9 mouse cellular contexts compared by ENCODE assay signal in the genomic region with DNA sequence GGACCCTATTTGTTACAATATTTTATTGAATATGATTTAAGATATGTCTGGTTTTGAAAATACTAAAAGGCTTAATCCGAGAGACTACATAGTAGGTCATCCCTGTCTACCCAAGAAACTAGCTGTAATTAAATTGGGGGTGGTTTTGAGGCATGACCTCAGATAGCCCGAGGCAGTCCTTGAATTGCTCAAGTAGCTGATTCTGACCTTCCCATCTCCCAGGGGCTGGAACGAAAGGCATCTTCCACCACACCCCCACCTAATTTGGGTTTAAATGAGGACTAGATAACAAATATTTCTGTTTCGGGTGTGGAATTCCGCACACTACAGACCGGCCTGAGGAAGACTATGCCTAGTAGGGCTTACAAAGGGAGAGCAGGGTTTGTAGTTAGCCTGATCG. TPM values are rescaled to one million over a fixed set of nuclear protein-coding genes. Genes with fewer than 3 reads are reported as not detected.
DNase-seq lines count a peak whose midpoint lies in the region; ATAC-seq and TF ChIP-seq lines count a peak whose summit lies in the region.
"Had no signal": no experiment of that assay in that cellular context is flagged by ENCODE, and none has a peak within 500 bp of the region (broad histone marks: within the 10 kb centered on the region; RNA-seq: fewer than 3 reads in every experiment).

No protein-coding gene starts in this region.

- peaks cover 22% of the 10 kb centered on the region for H3K4me1 ChIP-seq in heart, embryonic 11.5 days (ENCODE audit: control insufficient read depth, insufficient read depth, low read length)
- peaks cover 29% of the 10 kb centered on the region for H3K4me1 ChIP-seq in G1E (ENCODE audit: insufficient read depth, low read depth, low read length)
- H3K4me1 ChIP-seq in forebrain, embryonic 15.5 days: peaks cover 31% of the 10 kb centered on the region
- H3K4me1 ChIP-seq in liver, embryonic 16.5 days (ENCODE audit: control insufficient read depth, low read depth, low read length): peaks cover 14% of the 10 kb centered on the region

- no peaks in the 10 kb centered on the region for H3K27me3 ChIP-seq in heart, embryonic 11.5 days (ENCODE audit: control insufficient read depth, insufficient read depth, low read length)
- H3K27me3 ChIP-seq in G1E (ENCODE audit: insufficient read depth, low read length): peaks cover 9% of the 10 kb centered on the region
- no peaks in the 10 kb centered on the region for H3K27me3 ChIP-seq in forebrain, embryonic 15.5 days
- no peaks in the 10 kb centered on the region for H3K27me3 ChIP-seq in liver, embryonic 16.5 days (ENCODE audit: control insufficient read depth, insufficient read depth, low read depth, low read length)

- peak overlapping the region; percentile 76 for H3K4me2 ChIP-seq in heart, embryonic 11.5 days
- peak overlapping the region; percentile 70 for H3K4me2 ChIP-seq in forebrain, embryonic 15.5 days (replicated peaks)
- H3K4me2 ChIP-seq in liver, embryonic 16.5 days (ENCODE audit: low read depth, low read length): peak overlapping the region; percentile 99

- peak overlapping the region; percentile 99 for H3K9ac ChIP-seq in heart, embryonic 11.5 days (ENCODE audit: low read depth, low read length)
- H3K9ac ChIP-seq in forebrain, embryonic 15.5 days (replicated peaks): peak overlapping the region; percentile 89
- peak overlapping the region; percentile 96; the same call in 1 of the 2 replicates for H3K9ac ChIP-seq in liver, embryonic 16.5 days (ENCODE audit: low read depth, low read length)

- H3K4me3 ChIP-seq in heart, embryonic 11.5 days (ENCODE audit: low read depth, low read length): peak overlapping the region; percentile 98
- peak overlapping the region; percentile 81; the same call in 1 of the 2 replicates for H3K4me3 ChIP-seq in G1E (ENCODE audit: low read depth, low read length)
- H3K4me3 ChIP-seq in forebrain, embryonic 15.5 days: peak overlapping the region; percentile 56
- peak overlapping the region; percentile 91 for H3K4me3 ChIP-seq in liver, embryonic 16.5 days (ENCODE audit: low read depth, low read length)

- H3K27ac ChIP-seq in heart, embryonic 11.5 days (ENCODE audit: low read depth, low read length): peak overlapping the region; percentile 100; the same call in 1 of the 2 replicates
- no peak overlapping the region for H3K27ac ChIP-seq in forebrain, embryonic 15.5 days (replicated peaks)
- peak overlapping the region; percentile 99 for H3K27ac ChIP-seq in liver, embryonic 16.5 days (ENCODE audit: low read length)

- intact Hi-C loops in heart, postnatal 10 days (cut with DNase I): no loop called here

- H3K36me3 ChIP-seq in heart, embryonic 11.5 days (ENCODE audit: control insufficient read depth, insufficient read depth, low read length): no peaks in the 10 kb centered on the region
- peaks cover 9% of the 10 kb centered on the region for H3K36me3 ChIP-seq in G1E (replicated peaks)
- H3K36me3 ChIP-seq in forebrain, embryonic 15.5 days: no peaks in the 10 kb centered on the region
- no peaks in the 10 kb centered on the region for H3K36me3 ChIP-seq in liver, embryonic 16.5 days (ENCODE audit: control insufficient read depth, insufficient read depth)

- 43% methylated on average over 7 of the region's 7 CpGs for WGBS in heart, embryonic 11.5 days (ENCODE audit: insufficient replicate concordance)
- 55% methylated on average over 7 of the region's 7 CpGs for WGBS in forebrain, embryonic 15.5 days
- WGBS in liver, embryonic 16.5 days (ENCODE audit: insufficient replicate concordance): 49% methylated on average over 7 of the region's 7 CpGs

- no peak for ATAC-seq in heart, embryonic 11.5 days (replicated peaks; ENCODE audit: insufficient number of reproducible peaks, low FRiP score, low TSS enrichment)
- ATAC-seq in G1E (ENCODE audit: extremely low read depth, insufficient number of reproducible peaks, low FRiP score, poor library complexity, severe bottlenecking): no peak
- ATAC-seq in forebrain, embryonic 15.5 days (replicated peaks): no peak
- ATAC-seq in liver, embryonic 16.5 days (ENCODE audit: low read depth): no peak
- ATAC-seq in megakaryocyte progenitor cell, adult 5-6 weeks (replicated peaks; ENCODE audit: poor library complexity): no peak

- H3K9me3 ChIP-seq in heart, embryonic 11.5 days (replicated peaks; ENCODE audit: control insufficient read depth, low read length): no peaks in the 10 kb centered on the region
- H3K9me3 ChIP-seq in G1E (replicated peaks): no peaks in the 10 kb centered on the region
- H3K9me3 ChIP-seq in forebrain, embryonic 15.5 days: no peaks in the 10 kb centered on the region
- no peaks in the 10 kb centered on the region for H3K9me3 ChIP-seq in liver, embryonic 16.5 days (replicated peaks; ENCODE audit: control insufficient read depth, low read length)

- no peak for TF ChIP-seq CTCF in G1E (IDR thresholded peaks at IDR 0.05; ENCODE audit: low read depth, low read length)

- DNase-seq in heart, postnatal 10 days: no peak
- no peak for DNase-seq in G1E (ENCODE audit: low spot score)
- no peak for DNase-seq in cerebellum, adult 18-20 months
- DNase-seq in gastrocnemius, postnatal 25 days: no peak
- DNase-seq: gastrocnemius, postnatal 10 days had no signal

RNA-seq across cellular contexts. Expression of gene Kcmf1, which starts 1.2 kb away (rescaled TPM):
- 44.7 and 46.1 TPM in 2 replicates for polyA plus RNA-seq in heart, embryonic 11.5 days (2014; fragmentation: Nextera tagmentation; extraction: Ambion mirVana)
- 10 to 100 TPM; 89.6 to 92.4 TPM for total RNA-seq in heart, postnatal 10 days (2021)
- 102 and 119 TPM in 2 replicates for total RNA-seq in G1E (2014; fragmentation: Nextera tagmentation)
- total RNA-seq in G1E (2017): 65.2 and 81.3 TPM in 2 replicates
- polyA plus RNA-seq in G1E (2012): 27.3 and 88.5 TPM in 2 replicates
- 37.6 and 38.9 TPM in 2 replicates for polyA plus RNA-seq in forebrain, embryonic 15.5 days (2015; fragmentation: Nextera tagmentation; extraction: Ambion mirVana)
- 15.0 and 15.4 TPM in 2 replicates for polyA plus RNA-seq in liver, embryonic 16.5 days (2015; fragmentation: Nextera tagmentation; extraction: Ambion mirVana)
- 60.0 and 63.8 TPM in 2 replicates for total RNA-seq in megakaryocyte progenitor cell, adult 5-6 weeks (2015)
- total RNA-seq in megakaryocyte progenitor cell, adult 5-6 weeks (2017): 105 and 113 TPM in 2 replicates
- total RNA-seq in gastrocnemius, postnatal 25 days (2021): 100 to 1,000 TPM; 128 to 136 TPM

RNA-seq across cellular contexts. Expression of gene Tmsb10, which starts 57.6 kb away (rescaled TPM):
- polyA plus RNA-seq in heart, embryonic 11.5 days (2014; fragmentation: Nextera tagmentation; extraction: Ambion mirVana): 1,975 and 2,031 TPM in 2 replicates
- 100 to 1,000 TPM; 526 to 622 TPM for total RNA-seq in heart, postnatal 10 days (2021)
- 8.3 and 11.8 TPM in 2 replicates for total RNA-seq in G1E (2014; fragmentation: Nextera tagmentation)
- 10.5 and 12.1 TPM in 2 replicates for total RNA-seq in G1E (2017)
- polyA plus RNA-seq in G1E (2012): 7.1 and 9.3 TPM in 2 replicates
- polyA plus RNA-seq in forebrain, embryonic 15.5 days (2015; fragmentation: Nextera tagmentation; extraction: Ambion mirVana): 4,419 and 4,667 TPM in 2 replicates
- polyA plus RNA-seq in liver, embryonic 16.5 days (2015; fragmentation: Nextera tagmentation; extraction: Ambion mirVana): 255 and 258 TPM in 2 replicates
- total RNA-seq in megakaryocyte progenitor cell, adult 5-6 weeks (2015): 582 and 635 TPM in 2 replicates
- total RNA-seq in megakaryocyte progenitor cell, adult 5-6 weeks (2017): 351 and 372 TPM in 2 replicates
- total RNA-seq in gastrocnemius, postnatal 25 days (2021): 100 to 1,000 TPM in 1 of 2 experiments, 10 to 100 TPM in 1; 81.7 to 136 TPM

Comparison
In these comparisons a context has a peak if more than half of its experiments do, and no peak if none do; other contexts are left out.
1. RNA of gene Tmsb10, which starts 57.6 kb away (total RNA-seq): 526 to 622 TPM in heart, postnatal 10 days, 351 to 635 TPM in megakaryocyte progenitor cell, adult 5-6 weeks and 81.7 to 136 TPM in gastrocnemius, postnatal 25 days; 8.3 to 12.1 TPM in G1E; every median in the first group is over 4 times any median in the second.
2. Peak in every context shown above with its lines, with median percentiles within 50 percentile points of each other: H3K4me2 ChIP-seq, H3K4me3 ChIP-seq and H3K9ac ChIP-seq.